Mouse (Mus musculus) liver, embryonic 12.5 days (tissue): ENCODE results near the gene Upb1. TPM values are rescaled to one million over a fixed set of nuclear protein-coding genes. Genes with fewer than 3 reads are reported as not detected.

Source experiments
- ATAC-seq: fragments of 200-750 bp; cut with Nextera tagmentation; 2 replicates; pipeline ENCODE4 v1.8.0; 2017; ENCODE audit warnings: moderate number of reproducible peaks, mild to moderate bottlenecking, moderate library complexity
- H3K27ac ChIP-seq: fragments of 300-500 bp; sonication (generic); 2 replicates; pipeline ENCODE4 v1.5.1; 2016; ENCODE audit warnings: mild to moderate bottlenecking
- H3K27me3 ChIP-seq: fragments of 300-500 bp; sonication (generic); replicated peaks from 2 replicates; pipeline ENCODE4 v1.6.1; 2016; ENCODE audit warnings: mild to moderate bottlenecking, moderate library complexity
- H3K36me3 ChIP-seq: fragments of 300-500 bp; sonication (generic); 2 replicates; pipeline ENCODE4 v1.6.1; 2016; ENCODE audit warnings: mild to moderate bottlenecking, moderate library complexity
- H3K4me1 ChIP-seq: fragments of 300-500 bp; sonication (generic); 2 replicates; pipeline ENCODE4 v1.6.1; 2016
- H3K4me2 ChIP-seq: fragments of 300-500 bp; sonication (generic); 2 replicates; pipeline ENCODE4 v1.6.1; 2016; ENCODE audit warnings: mild to moderate bottlenecking, moderate library complexity
- H3K4me3 ChIP-seq: fragments of 300-500 bp; sonication (generic); 2 replicates; pipeline ENCODE4 v1.5.1; 2016; ENCODE audit warnings: mild to moderate bottlenecking, moderate library complexity
- H3K9ac ChIP-seq: fragments of 300-500 bp; sonication (generic); 2 replicates; pipeline ENCODE4 v1.6.1; 2016; ENCODE audit warnings: mild to moderate bottlenecking, moderate library complexity
- H3K9me3 ChIP-seq: fragments of 300-500 bp; sonication (generic); replicated peaks from 2 replicates; pipeline ENCODE4 v1.6.1; 2016; ENCODE audit warnings: mild to moderate bottlenecking, moderate library complexity
- WGBS: fragments of 180-500 bp; shearing (Covaris S2); methylation state at CpG from one replicate; pipeline ENCODE4 v1.1.7; 2016; ENCODE audit not compliant: insufficient replicate concordance; 5-methylcytosine and 5-hydroxymethylcytosine counted together
- polyA plus RNA-seq: library from polyadenylated mRNA; unstranded; fragments of >200 nt; fragmentation: Nextera tagmentation; extraction: Ambion mirVana; gene quantifications from 2 replicates; pipeline ENCODE4 v1.2.1, GENCODE M21; 2016

Upb1 gene
- polyA plus RNA-seq, 1 experiment from 2014 or later = 7.4 TPM

GRCm38 (mm10) chr10:75489522-75489921 is 88.6 kb downstream of the Upb1 start:
- no peak overlapping the region for H3K9ac ChIP-seq
- no peaks in the 10 kb centered on the region for H3K9me3 ChIP-seq
- no peak for ATAC-seq
- no peak overlapping the region for H3K27ac ChIP-seq
- H3K27me3 ChIP-seq = no peaks in the 10 kb centered on the region
- no peak overlapping the region for H3K4me2 ChIP-seq
- H3K36me3 ChIP-seq = no peaks in the 10 kb centered on the region
- 54% methylated on average over 2 of the region's 2 CpGs for WGBS
- H3K4me3 ChIP-seq = no peak overlapping the region
- H3K4me1 ChIP-seq = no peaks in the 10 kb centered on the region

- no peak overlapping the region for H3K4me2 ChIP-seq
- 60% methylated on average over 2 of the region's 2 CpGs for WGBS
- no peak for ATAC-seq
- H3K36me3 ChIP-seq = no peaks in the 10 kb centered on the region
- no peak overlapping the region for H3K4me3 ChIP-seq
- no peak overlapping the region for H3K27ac ChIP-seq
- no peaks in the 10 kb centered on the region for H3K27me3 ChIP-seq
- no peak overlapping the region for H3K9ac ChIP-seq
- no peaks in the 10 kb centered on the region for H3K9me3 ChIP-seq
- H3K4me1 ChIP-seq = peaks cover 6% of the 10 kb centered on the region; the same call in 1 of the 2 replicates
Measured at GRCm38 (mm10) chr10:75490731-75491130, 89.8 kb downstream of the Upb1 start.

Other genes with a start within 250 kb of the Upb1 start
- gene Specc1l, start 189.0 kb upstream of the Upb1 start, polyA plus RNA-seq = 13.2 and 13.4 TPM in 2 replicates
- 2.3 and 3.1 TPM in 2 replicates for gene Adora2a, start 84.2 kb upstream of the Upb1 start, polyA plus RNA-seq
- 119 and 126 TPM in 2 replicates for gene Snrpd3, start 116.4 kb downstream of the Upb1 start, polyA plus RNA-seq
- gene Gucd1, start 116.9 kb downstream of the Upb1 start, polyA plus RNA-seq = 46.6 and 50.5 TPM in 2 replicates
- gene Lrrc75b, start 159.2 kb downstream of the Upb1 start, polyA plus RNA-seq = 0.11 and 0.12 TPM in 2 replicates
- gene Ggt1, start 160.5 kb downstream of the Upb1 start, polyA plus RNA-seq = 2.6 and 4.7 TPM in 2 replicates
- 0.21 and 0.41 TPM in 2 replicates for gene Ggt5, start 188.2 kb downstream of the Upb1 start, polyA plus RNA-seq
- gene Susd2, start 242.9 kb downstream of the Upb1 start, polyA plus RNA-seq = 0.69 and 1.1 TPM in 2 replicates